7 mouse cellular contexts compared by ENCODE assay signal in genomic region chr15:77782449-77783014, GRCm38 (mm10). TPM values are rescaled to one million over a fixed set of nuclear protein-coding genes. Genes with fewer than 3 reads are reported as not detected.
A peak's percentile ranks its signal among the peaks of the same experiment; 100 is the strongest.
DNase-seq lines count a peak whose midpoint lies in the region; ATAC-seq and TF ChIP-seq lines count a peak whose summit lies in the region.

No protein-coding gene starts in this region.

- DNase-seq in liver, adult 2 months (ENCODE audit: extremely low read depth, low read depth, low spot score), result peak; percentile 37
- peak; percentile 49 for DNase-seq in T-cell, adult 2 months (ENCODE audit: low spot score)
- DNase-seq in induced T-regulatory cell, adult 2 months (ENCODE audit: low read depth), result peak; percentile 81
- peak; percentile 62 for DNase-seq in stomach, postnatal 0 days (ENCODE audit: low spot score)
- no peak for DNase-seq in layer of hippocampus, postnatal 36 days
- DNase-seq in gastrocnemius, adult 8-10 months (ENCODE audit: low spot score in 2 of 2), result no peak

- TF ChIP-seq EP300 in stomach, postnatal 0 days (optimal IDR thresholded peaks at IDR 0.05), result no peak

- no peak for ATAC-seq in liver, embryonic 12.5 days
- peak; percentile 32; the same call in 1 of the 2 replicates for ATAC-seq in stomach, postnatal 0 days (ENCODE audit: low FRiP score, low TSS enrichment)

- no peak for TF ChIP-seq POLR2A in liver, adult 2 months (IDR thresholded peaks at IDR 0.05; ENCODE audit: extremely low read depth, insufficient read depth, low read length)

- no peak overlapping the region for H3K9ac ChIP-seq in liver, adult 2 months (ENCODE audit: low read depth, low read length)
- H3K9ac ChIP-seq in liver, embryonic 12.5 days, result no peak overlapping the region
- no peak overlapping the region for H3K9ac ChIP-seq in stomach, postnatal 0 days (ENCODE audit: low read length)

- H3K4me1 ChIP-seq in liver, adult 2 months (ENCODE audit: control insufficient read depth, insufficient read depth, low read length), result no peaks in the 10 kb centered on the region
- H3K4me1 ChIP-seq in liver, embryonic 12.5 days, result no peaks in the 10 kb centered on the region
- H3K4me1 ChIP-seq in stomach, postnatal 0 days (replicated peaks; ENCODE audit: control insufficient read depth, insufficient read depth), result no peaks in the 10 kb centered on the region

- no peak overlapping the region for H3K27ac ChIP-seq in liver, adult 2 months (replicated peaks; ENCODE audit: insufficient read depth, low read depth, low read length)
- no peak overlapping the region for H3K27ac ChIP-seq in liver, embryonic 12.5 days
- H3K27ac ChIP-seq in stomach, postnatal 0 days (replicated peaks), result no peak overlapping the region

- no peak overlapping the region for H3K4me3 ChIP-seq in liver, adult 2 months (ENCODE audit: insufficient read depth, low read depth, low read length)
- no peak overlapping the region for H3K4me3 ChIP-seq in liver, embryonic 12.5 days
- no peak overlapping the region for H3K4me3 ChIP-seq in stomach, postnatal 0 days (ENCODE audit: low read depth, low read length)

- H3K27me3 ChIP-seq in liver, adult 2 months (ENCODE audit: control insufficient read depth, insufficient read depth, low read length), result no peaks in the 10 kb centered on the region
- H3K27me3 ChIP-seq in liver, embryonic 12.5 days (replicated peaks), result no peaks in the 10 kb centered on the region
- H3K27me3 ChIP-seq in stomach, postnatal 0 days (ENCODE audit: control insufficient read depth, insufficient read depth, low read length), result no peaks in the 10 kb centered on the region

- peaks cover 5% of the 10 kb centered on the region; the same call in 1 of the 2 replicates for H3K79me2 ChIP-seq in liver, adult 2 months (ENCODE audit: control insufficient read depth, insufficient read depth, low read length)

- no peak overlapping the region for H3K4me2 ChIP-seq in liver, embryonic 12.5 days
- no peak overlapping the region for H3K4me2 ChIP-seq in stomach, postnatal 0 days (replicated peaks; ENCODE audit: low read depth)

- H3K36me3 ChIP-seq in liver, adult 2 months (ENCODE audit: control insufficient read depth, insufficient read depth, low read length), result peaks cover 68% of the 10 kb centered on the region
- peaks cover 100% of the 10 kb centered on the region for H3K36me3 ChIP-seq in liver, embryonic 12.5 days
- peaks cover 84% of the 10 kb centered on the region for H3K36me3 ChIP-seq in stomach, postnatal 0 days (ENCODE audit: control insufficient read depth, insufficient read depth, low read length)

- H3K9me3 ChIP-seq in liver, embryonic 12.5 days (replicated peaks), result no peaks in the 10 kb centered on the region
- H3K9me3 ChIP-seq in stomach, postnatal 0 days (ENCODE audit: control insufficient read depth, low read length), result no peaks in the 10 kb centered on the region

- peak; percentile 54 for TF ChIP-seq CTCF in liver, adult 2 months (IDR thresholded peaks at IDR 0.05; ENCODE audit: low read depth, low read length)
- TF ChIP-seq CTCF in stomach, postnatal 0 days (IDR thresholded peaks at IDR 0.05; ENCODE audit: low read depth), result peak; percentile 78

- WGBS in liver, adult 2 months, result 77% methylated on average over 11 of the region's 11 CpGs
- 80% methylated on average over 11 of the region's 11 CpGs for WGBS in liver, embryonic 12.5 days (ENCODE audit: insufficient replicate concordance)
- WGBS in stomach, postnatal 0 days, result 72% methylated on average over 11 of the region's 11 CpGs

RNA-seq across cellular contexts. Expression of gene Apol8, which starts 25.7 kb away (rescaled TPM):
- total RNA-seq in liver, adult 2 months (2014; rRNA removed), result 0.09 TPM in 1 of 2 replicates, not detected in the other
- polyA plus RNA-seq in liver, adult 2 months (2012; rRNA removed), result not detected in 2 replicates
- 25.8 and 26.7 TPM in 2 replicates for polyA plus RNA-seq in liver, embryonic 12.5 days (2016; fragmentation: Nextera tagmentation; extraction: Ambion mirVana)
- polyA plus RNA-seq in stomach, postnatal 0 days (2015; fragmentation: Nextera tagmentation; extraction: Ambion mirVana), result 0.05 and 0.10 TPM in 2 replicates
- 1 to 10 TPM; 4.0 to 6.7 TPM for total RNA-seq in layer of hippocampus, postnatal 36 days (2021)
- total RNA-seq in gastrocnemius, adult 8-10 months (2022), result under 1 TPM in 2 of 4 experiments, not detected in 2; 0.63 to 0.86 TPM

RNA-seq across cellular contexts. Expression of gene Apol9b, which starts 53.7 kb away (rescaled TPM):
- total RNA-seq in liver, adult 2 months (2014; rRNA removed), result 133 and 148 TPM in 2 replicates
- polyA plus RNA-seq in liver, adult 2 months (2012; rRNA removed), result 125 and 174 TPM in 2 replicates
- polyA plus RNA-seq in liver, embryonic 12.5 days (2016; fragmentation: Nextera tagmentation; extraction: Ambion mirVana), result not detected in 2 replicates
- 0.33 and 0.45 TPM in 2 replicates for polyA plus RNA-seq in stomach, postnatal 0 days (2015; fragmentation: Nextera tagmentation; extraction: Ambion mirVana)
- not detected for total RNA-seq in layer of hippocampus, postnatal 36 days (2021)
- not detected for total RNA-seq in gastrocnemius, adult 8-10 months (2022)

RNA-seq across cellular contexts. Expression of gene Myh9, which starts 59.4 kb away (rescaled TPM):
- total RNA-seq in liver, adult 2 months (2014; rRNA removed), result 54.4 and 69.5 TPM in 2 replicates
- polyA plus RNA-seq in liver, adult 2 months (2012; rRNA removed), result 22.5 and 24.1 TPM in 2 replicates
- polyA plus RNA-seq in liver, embryonic 12.5 days (2016; fragmentation: Nextera tagmentation; extraction: Ambion mirVana), result 32.5 and 34.2 TPM in 2 replicates
- 27.9 and 32.9 TPM in 2 replicates for polyA plus RNA-seq in stomach, postnatal 0 days (2015; fragmentation: Nextera tagmentation; extraction: Ambion mirVana)
- total RNA-seq in layer of hippocampus, postnatal 36 days (2021), result 100 to 1,000 TPM in 1 of 2 experiments, 10 to 100 TPM in 1; 92.4 to 103 TPM
- 10 to 100 TPM; 33.4 to 51.3 (median 39.4) TPM for total RNA-seq in gastrocnemius, adult 8-10 months (2022)

Comparison
In these comparisons a context has a peak if more than half of its experiments do, and no peak if none do; other contexts are left out.
1. DNase-seq: peak in liver, adult 2 months (single experiment), T-cell, adult 2 months (single experiment), induced T-regulatory cell, adult 2 months (single experiment) and stomach, postnatal 0 days (single experiment); none in layer of hippocampus, postnatal 36 days (0 of 2) and gastrocnemius, adult 8-10 months (0 of 2).
2. RNA of gene Apol9b, which starts 53.7 kb away (total RNA-seq): 133 to 148 TPM in liver, adult 2 months; not detected in gastrocnemius, adult 8-10 months and not detected in layer of hippocampus, postnatal 36 days; every median in the first group is over 100 times any median in the second.